Mouse (Mus musculus) natural killer cell, adult 2 months (primary cell): ENCODE results near the gene Ryr2.

Experiments used
- DNase-seq, 2 experiments: peaks; one replicate each; pipeline ENCODE4 v3.0.0; 2022; ENCODE audit warnings: low spot score in 2 of 2

Gene Ryr2

GRCm38 (mm10) chr13:12037241-12037640, 69.5 kb downstream of the Ryr2 start:
- no peak for DNase-seq

DNA sequence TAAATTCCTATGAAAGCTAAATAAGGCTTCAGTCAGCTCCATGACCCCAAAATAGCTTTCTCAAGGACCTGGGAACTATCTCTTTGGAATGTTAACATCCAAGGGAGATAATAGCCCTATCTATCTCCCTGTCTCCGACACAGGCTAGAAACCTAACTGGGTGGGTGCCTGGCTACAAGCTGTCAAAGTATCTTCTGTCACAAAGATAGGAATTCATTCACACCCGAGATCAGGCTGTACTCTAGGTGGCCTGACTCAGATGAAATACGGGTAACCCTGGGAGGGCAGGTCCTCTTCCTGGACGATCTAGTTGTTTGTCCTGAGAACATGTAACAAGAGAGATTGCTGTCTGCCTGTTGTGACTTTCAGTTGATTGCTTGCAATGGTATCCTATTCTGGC, 69.9 kb downstream of the Ryr2 start:
- no peak for DNase-seq

GRCm38 (mm10) chr13:12033914-12034313, 72.8 kb downstream of the Ryr2 start:
- DNase-seq: peak in 1 of 2 experiments; percentile 43

DNA sequence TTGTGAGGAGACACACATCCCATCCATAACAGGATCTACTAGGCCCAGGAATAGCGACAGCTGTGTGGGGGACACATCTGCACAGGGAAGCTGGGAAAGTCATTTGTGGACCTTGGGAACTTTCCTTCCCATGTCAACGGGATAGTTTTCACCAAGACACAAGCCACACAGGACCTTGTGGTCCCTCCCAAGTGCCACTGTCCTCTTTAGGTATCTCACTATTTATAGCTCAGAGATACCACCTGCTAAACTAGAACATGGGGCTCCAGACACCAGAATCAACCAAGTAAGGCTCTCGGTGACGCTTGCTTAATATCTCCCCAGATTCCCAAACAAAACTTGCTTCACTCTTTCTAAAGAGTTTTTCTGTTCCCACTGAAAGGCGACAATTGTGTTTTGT, 73.5 kb downstream of the Ryr2 start:
- no peak for DNase-seq

DNA sequence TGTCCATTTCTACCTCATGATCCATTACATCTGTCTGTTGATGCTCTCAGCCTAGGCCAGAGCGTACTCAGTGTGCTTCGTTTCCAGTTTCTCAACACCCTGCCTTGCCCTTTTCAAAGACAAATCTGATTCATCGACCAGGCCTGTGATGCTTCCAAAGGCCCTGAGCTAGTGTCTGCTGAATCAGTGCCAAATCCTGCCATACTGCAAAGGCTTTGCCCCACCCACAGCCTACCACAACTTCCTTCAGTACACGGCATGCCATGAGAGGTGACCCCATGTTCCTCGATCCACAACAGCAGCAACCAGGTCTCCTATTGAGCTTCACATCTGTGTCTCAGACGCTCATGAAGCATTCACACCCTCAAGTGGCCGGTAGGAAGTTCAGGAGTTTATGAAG, 76.9 kb downstream of the Ryr2 start:
- DNase-seq: no peak

DNA sequence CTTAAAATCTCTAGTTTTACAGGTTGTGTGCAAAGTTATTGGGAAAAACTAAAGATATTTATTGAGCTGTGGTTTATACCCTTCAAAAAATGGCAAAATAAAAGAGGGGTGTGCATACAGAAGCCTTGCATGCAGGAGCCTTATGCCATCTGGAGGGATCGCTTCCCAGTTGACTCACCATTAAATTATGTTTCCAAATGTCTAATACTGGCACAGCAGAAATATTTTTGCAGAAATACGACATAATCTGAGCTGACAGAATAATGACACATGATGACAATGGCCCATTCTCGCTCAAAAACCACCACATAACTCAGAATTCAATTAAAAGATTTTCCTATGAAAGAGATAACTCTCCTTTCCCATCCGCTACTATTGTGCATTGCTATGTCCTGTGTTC, 77.4 kb downstream of the Ryr2 start:
- no peak for DNase-seq

- DNase-seq: no peak
These were observed 88.7 kb downstream of the Ryr2 start for GRCm38 (mm10) chr13:12018046-12018445.

DNA sequence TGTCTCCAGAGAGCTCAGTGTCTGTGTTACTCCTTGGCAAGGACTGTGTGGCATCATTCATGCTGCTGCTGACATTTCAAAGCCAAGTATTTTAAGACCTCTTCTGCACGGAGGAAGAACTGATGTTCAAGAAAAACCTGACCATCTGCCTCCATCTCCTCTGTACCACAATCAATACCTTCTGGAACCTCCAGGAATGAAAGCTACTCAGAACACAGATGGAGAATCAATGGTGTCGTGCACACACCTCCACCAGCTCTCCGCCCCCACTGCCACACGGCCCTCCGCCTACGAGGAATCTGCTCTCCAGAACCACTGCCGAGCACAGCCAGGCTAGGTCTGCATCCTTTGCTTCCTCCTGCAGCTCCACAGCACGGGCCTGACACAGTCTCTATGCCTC, 92.8 kb downstream of the Ryr2 start:
- no peak for DNase-seq

DNA sequence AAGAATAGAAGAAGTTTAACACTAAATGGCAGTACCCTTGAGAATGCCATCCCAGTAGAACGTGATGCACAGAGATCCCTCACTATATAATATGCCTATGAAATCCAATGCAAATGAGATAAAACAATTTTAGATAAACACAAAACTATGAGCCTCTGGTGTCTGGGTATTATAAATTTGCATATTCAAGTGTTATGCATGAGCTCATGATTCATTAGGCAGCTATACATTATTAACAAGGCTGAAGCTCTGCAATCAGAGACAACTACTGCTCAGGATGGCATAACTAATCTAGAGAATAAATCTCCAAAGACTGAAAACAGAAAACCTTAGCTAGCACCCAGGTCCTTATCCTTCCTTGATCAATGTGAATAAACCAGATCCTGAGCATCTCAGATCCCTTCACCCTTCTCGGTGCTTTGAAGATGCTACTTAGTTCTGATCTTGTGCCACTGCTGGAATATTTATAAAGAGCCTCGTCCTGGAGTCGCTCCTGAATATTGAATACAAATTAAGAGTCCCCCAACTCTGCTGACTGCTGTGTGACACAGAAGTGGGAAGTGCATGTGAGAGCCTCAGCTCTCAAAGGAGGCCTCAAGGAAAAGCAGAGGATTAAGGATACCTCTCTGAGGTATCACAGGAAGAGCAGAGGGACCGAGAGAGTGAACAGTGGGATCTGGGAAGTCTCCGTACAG, 97.6 kb downstream of the Ryr2 start:
- no peak for DNase-seq

GRCm38 (mm10) chr13:12007579-12007978, 99.2 kb downstream of the Ryr2 start:
- DNase-seq: no peak

DNA sequence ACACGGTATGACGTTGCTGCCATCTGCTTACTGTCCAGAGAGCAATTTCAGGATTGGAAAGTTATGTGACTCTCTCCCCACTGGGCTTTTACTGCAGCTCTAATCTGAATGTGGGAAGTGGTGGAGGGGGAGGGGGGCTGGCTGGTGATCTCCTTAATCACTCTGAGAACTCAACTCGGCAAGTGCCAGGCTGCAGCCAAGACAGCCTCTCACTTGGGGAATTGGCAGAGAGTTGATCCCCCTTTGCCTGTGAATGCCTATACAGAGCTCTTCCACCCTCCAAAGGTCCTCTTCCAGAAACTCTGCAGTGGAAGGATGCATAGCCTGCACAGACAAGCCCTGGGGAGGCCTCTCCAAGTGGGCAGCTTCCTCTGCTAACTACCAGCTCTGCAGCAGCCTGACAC, 104.9 kb downstream of the Ryr2 start:
- no peak for DNase-seq

DNA sequence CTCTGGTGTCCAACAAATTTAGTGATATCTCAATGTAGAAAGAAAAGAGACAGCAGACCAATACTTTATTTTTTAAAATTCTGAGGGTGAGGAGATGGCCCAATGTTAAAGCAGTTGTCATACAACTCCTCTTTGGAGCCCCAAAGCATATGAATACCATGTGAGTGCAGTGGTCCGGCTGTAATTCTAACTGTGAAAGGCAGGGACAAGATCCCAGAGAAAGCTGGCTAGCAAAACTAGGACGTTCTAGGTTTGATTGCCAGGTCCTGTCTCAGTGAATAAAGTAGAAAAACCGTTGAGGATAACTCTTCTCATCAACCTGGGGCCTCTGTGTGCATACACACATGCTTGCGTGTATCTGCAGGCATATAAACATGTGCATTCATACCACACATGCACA, 106.9 kb downstream of the Ryr2 start:
- DNase-seq: no peak

DNA sequence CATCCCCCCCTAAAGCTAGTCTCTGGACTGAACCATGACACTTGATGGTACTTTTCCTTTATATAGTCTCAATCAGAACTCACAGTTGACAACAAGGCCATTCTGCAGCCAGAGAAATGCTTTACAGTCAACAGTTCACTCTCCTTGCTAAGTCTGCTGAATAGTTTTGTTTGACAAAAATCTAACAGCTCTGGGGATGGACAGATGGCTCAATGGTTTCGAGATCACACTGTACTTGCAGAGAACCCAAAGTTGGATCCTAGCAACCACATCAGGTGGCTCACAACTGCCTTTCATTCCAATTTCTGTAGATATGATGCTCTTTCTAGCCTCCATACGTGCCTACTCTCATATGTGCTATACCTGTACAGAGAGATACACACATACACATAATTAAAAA, 109.4 kb downstream of the Ryr2 start:
- no peak for DNase-seq

DNA sequence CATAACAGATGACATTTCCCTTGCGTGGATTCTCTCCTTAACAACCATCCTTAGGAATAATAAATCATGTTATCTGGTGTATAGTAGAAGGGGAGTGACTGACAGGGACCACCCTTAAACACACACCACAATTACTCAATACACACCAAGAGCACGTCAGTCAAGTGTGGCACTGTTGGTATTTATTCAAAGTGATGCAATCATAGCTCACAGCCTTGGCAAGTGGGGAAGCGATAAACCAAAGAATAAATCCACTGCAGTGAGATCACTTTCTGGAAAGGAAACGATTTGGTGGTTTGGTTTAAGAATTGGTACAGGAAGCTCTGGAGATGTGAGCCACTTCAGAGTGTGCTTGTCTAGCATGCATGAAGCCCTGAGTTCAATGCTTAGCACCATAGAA, 119.2 kb downstream of the Ryr2 start:
- no peak for DNase-seq

DNA sequence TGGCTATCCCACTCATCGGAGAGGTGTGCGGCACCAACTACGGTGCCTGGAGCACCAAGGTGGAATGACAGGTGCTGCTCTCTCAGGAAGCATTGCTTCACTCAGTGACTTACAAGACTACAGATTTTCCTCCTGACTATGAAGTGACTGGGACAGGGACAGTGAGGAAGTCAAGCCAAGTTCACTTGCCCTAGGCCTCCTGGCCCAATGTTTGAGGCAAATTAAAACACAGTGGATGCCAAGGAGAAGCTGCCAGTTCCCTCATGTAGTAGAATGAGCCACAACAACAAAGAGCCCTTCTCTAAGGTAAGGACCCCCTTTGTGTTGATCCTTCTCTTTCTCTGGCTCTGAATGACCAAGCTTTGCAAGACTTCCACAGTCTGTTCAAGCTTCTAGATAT, 121.7 kb downstream of the Ryr2 start:
- no peak for DNase-seq

DNA sequence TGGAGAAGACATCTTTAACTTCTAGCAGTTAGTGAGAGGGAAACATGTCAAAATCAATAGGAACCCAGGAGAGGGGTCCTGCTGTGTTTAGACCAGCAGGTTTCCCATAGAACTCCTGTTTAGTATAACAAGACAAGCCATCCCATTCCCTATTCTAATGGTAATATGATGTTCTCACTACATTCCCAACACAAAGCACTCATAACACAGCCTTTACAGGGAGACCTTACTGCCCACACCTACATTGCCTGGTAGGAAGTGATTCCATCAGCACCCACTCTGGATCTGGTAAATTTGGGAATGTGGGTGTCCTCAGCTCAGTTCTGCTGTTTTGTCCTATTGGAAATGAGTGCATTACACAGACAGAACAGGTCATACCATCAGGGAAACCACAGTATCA, 127.7 kb downstream of the Ryr2 start:
- no peak for DNase-seq

- DNase-seq: no peak
These were observed 128.4 kb downstream of the Ryr2 start for GRCm38 (mm10) chr13:11978359-11978758.

DNA sequence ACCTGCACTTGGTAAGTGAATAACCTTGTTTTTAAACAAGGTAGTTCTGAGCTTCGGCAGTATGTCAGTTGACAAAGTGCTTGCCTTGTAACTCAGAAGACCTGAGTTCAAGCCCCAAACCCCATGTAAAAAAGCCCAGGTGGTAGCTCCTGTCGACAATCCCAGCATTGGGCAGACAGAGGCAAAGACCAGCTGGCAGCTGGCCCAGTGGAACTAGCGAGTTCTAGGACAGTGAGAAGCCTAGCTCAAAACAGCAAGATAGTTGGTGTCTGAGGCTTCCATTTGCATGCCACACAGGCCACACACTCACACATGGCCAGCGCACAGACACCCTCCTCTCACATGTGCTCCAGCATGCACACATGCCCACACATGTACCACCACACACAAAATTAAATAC, 129.1 kb downstream of the Ryr2 start:
- no peak for DNase-seq

GRCm38 (mm10) chr13:11964391-11964790, 142.4 kb downstream of the Ryr2 start:
- no peak for DNase-seq

DNA sequence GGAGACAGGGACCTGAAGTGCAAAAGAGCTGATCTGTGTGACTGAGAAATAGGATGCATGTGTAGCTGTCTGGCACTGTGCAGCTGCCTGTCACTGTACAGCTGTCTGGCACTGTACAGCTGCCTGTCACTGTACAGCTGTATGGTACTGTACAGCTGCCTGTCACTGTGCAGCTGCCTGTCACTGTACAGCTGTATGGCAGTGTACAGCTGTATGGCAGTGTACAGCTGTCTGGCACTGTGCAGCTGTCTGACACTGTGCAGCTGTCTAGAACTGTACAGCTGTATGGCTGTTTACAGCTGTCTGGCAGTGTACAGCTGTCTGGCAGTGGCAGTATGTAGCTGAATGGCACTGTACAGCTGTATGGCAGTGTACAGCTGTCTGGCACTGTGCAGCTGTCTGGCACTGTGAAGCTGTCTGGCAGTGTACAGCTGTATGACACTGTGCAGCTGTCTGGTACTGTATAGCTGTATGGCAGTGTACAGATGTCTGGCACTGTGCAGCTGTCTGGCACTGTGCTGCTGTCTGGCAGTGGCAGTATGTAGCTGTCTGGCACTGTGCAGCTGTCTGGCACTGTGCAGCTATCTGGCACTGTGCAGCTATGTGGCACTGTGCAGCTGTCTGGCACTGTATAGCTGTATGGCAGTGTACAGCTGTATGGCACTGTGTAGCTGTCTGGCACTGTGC, 147.1 kb downstream of the Ryr2 start:
- no peak for DNase-seq

DNA sequence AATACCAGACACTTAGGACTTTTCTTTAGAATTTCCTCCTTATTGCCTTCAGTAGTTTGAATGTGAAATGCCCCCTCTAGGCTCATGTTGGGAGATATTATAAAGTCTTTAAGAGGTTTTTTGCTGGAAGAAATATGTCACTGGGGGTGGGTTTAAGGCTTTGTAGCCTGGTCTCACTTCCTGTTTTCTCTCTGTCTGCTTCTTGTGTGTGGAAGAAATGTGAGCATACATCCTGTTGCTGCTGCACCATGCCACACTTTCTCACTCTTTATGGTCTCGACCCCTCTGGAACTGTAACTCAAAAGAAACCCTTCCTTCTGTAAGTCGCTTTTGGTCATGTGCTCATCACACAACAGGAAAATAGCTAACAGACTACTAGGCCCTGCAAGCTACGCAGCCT, 147.9 kb downstream of the Ryr2 start:
- DNase-seq: no peak

- DNase-seq: no peak
These were observed 148.5 kb downstream of the Ryr2 start for GRCm38 (mm10) chr13:11958271-11958670.

DNA sequence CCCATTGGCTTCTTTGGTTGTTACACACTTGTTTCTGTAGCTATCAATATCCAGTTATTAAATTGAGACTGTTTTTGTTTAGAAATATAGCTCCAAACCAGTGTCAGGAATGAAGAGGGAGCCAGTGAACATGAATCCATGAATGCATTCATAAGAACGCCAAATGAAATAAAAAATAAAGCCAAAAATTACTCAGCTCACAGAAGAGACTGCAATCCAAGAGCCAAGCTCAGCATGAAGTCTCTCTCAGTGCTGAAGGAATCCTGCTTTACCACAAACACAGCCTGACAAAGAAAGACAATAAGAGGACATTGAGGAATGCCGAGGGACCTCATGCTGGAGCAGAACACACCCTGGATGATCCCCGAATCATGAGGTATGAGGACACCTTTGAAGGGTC, 154.8 kb downstream of the Ryr2 start:
- no peak for DNase-seq

DNA sequence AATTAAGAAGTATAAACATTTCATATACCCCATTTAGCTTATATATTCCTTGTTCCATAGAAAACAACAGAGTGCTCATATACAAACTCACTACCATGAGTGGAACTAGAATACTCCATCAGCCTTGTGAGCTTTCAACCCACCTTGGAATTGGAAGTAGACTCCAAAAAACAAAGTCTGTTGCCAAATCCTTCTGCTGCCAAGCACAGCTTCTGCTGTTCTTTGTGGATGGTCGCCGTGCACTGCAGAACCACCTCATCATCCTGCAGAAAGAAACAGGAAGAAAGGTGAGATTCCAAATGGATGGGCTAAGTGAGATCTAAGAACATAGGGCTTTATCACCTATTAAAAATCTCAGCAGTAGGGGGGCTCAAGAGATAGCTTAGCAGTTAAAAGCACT, 161.0 kb downstream of the Ryr2 start:
- DNase-seq: no peak
